Mouse (Mus musculus): Measurements from ENCODE around the gene Afmid.

- TF ChIP-seq POLR2A (IDR thresholded peaks at IDR 0.05; ENCODE audit: low read depth, low read length): no peak
- no peak for TF ChIP-seq CTCF (IDR thresholded peaks at IDR 0.05; ENCODE audit: extremely low read depth, insufficient read length, insufficient replicate concordance, low read depth, low read length)
These were observed 3.9 kb upstream of the Afmid start for GRCm38 (mm10) chr11:117821868-117822267.
